Mouse (Mus musculus) telencephalon, adult 2 months (tissue): ENCODE results near the gene Tmem211.

ENCODE experiments used
- DNase-seq: peaks from one replicate; pipeline ENCODE4 v3.0.0-alpha.2; 2011; ENCODE audit warnings: low read depth, low spot score

The Tmem211 gene

GRCm38 (mm10) chr5:113271207-113271811 is 44.6 kb downstream of the Tmem211 start:
- peak; percentile 94 for DNase-seq

- no peak for DNase-seq
Measured at GRCm38 (mm10) chr5:113275839-113276238, 49.1 kb downstream of the Tmem211 start.

GRCm38 (mm10) chr5:113280138-113280856 is 53.6 kb downstream of the Tmem211 start:
- no peak for DNase-seq

- DNase-seq = no peak
Measured at GRCm38 (mm10) chr5:113281557-113281956, 54.8 kb downstream of the Tmem211 start.

GRCm38 (mm10) chr5:113283726-113284125 is 57.0 kb downstream of the Tmem211 start:
- no peak for DNase-seq

GRCm38 (mm10) chr5:113285541-113285940 is 58.8 kb downstream of the Tmem211 start:
- no peak for DNase-seq

GRCm38 (mm10) chr5:113286048-113286447 is 59.3 kb downstream of the Tmem211 start:
- no peak for DNase-seq

GRCm38 (mm10) chr5:113286591-113287520 is 60.1 kb downstream of the Tmem211 start:
- DNase-seq = no peak

GRCm38 (mm10) chr5:113287762-113288161 is 61.1 kb downstream of the Tmem211 start:
- no peak for DNase-seq

- peak; percentile 78 for DNase-seq
Measured at GRCm38 (mm10) chr5:113288490-113288889, 61.8 kb downstream of the Tmem211 start.
